Comparison of ENCODE assay signal across 8 mouse cellular contexts in genomic region chr19:5460465-5460911, GRCm38 (mm10). TPM values are rescaled to one million over a fixed set of nuclear protein-coding genes. Genes with fewer than 3 reads are reported as not detected.
DNase-seq lines count a peak whose midpoint lies in the region; ATAC-seq lines count a peak whose summit lies in the region.

Fibp (plus strand) TSS chr19:5460615.

- peak; percentile 92 for DNase-seq in ZHBTc4 (ENCODE audit: low read depth, low spot score)
- DNase-seq in gastrocnemius, adult 8-10 months (ENCODE audit: low spot score in 2 of 2) = peak; percentile 77 to 82
- peak; percentile 81 for DNase-seq in hindlimb bud, embryonic 11.5 days (ENCODE audit: extremely low spot score, low read depth, low spot score)
- peak; percentile 76 to 85 for DNase-seq in left cerebral cortex, adult 8-10 months (ENCODE audit: low spot score in 2 of 2)
- peak; percentile 88 for DNase-seq in right cerebral cortex, postnatal 14 days
- DNase-seq in urinary bladder, postnatal 36 days (ENCODE audit: low spot score in 2 of 2) = peak; percentile 88 to 90

- ATAC-seq in common myeloid progenitor, adult 5-6 weeks (replicated peaks; ENCODE audit: low read depth, poor library complexity, severe bottlenecking) = peak; percentile 78
- peak; percentile 74 for ATAC-seq in megakaryocyte progenitor cell, adult 5-6 weeks (replicated peaks; ENCODE audit: poor library complexity)

RNA-seq across cellular contexts. Expression of gene Fibp, which starts in this region (rescaled TPM):
- 55.8 and 67.4 TPM in 2 replicates for total RNA-seq in common myeloid progenitor, adult 5-6 weeks (2017)
- total RNA-seq in gastrocnemius, adult 8-10 months (2022) = 10 to 100 TPM; 29.2 to 35.1 (median 32.8) TPM
- total RNA-seq in left cerebral cortex, adult 8-10 months (2022) = 100 to 1,000 TPM in 1 of 4 experiments, 10 to 100 TPM in 3; 89.0 to 124 (median 93.6) TPM
- 50.2 and 73.5 TPM in 2 replicates for total RNA-seq in megakaryocyte progenitor cell, adult 5-6 weeks (2015)
- 107 and 197 TPM in 2 replicates for total RNA-seq in megakaryocyte progenitor cell, adult 5-6 weeks (2017)

Comparison
In these comparisons a context has a peak if more than half of its experiments do, and no peak if none do; other contexts are left out.
1. Peak in every context shown above with its lines: DNase-seq and ATAC-seq.